Mouse (Mus musculus): ENCODE measurements around the gene Btg1.

The Btg1 gene

DNA sequence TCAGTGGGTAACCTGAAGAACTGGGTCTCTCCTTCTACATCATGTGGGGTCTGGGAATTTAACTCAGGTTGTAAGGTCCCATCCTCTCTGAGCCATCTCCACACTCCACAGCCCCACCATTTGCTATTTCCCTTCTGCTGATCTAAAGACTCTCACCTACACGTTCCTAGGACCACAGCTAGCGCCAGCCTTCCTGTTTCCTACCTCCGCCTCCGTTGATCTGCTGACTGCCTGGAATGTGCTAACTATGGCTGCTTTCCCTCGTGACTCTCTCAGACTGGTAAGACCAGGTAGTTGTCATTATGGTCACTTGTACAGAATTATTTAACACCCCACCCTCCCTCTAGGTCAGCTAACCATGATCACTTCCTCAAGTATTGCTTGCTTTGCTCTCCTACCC lies 13.3 kb downstream of the Btg1 start:
- DNase-seq (ENCODE audit: extremely low spot score, low spot score) = no peak

- no peak for DNase-seq (ENCODE audit: extremely low spot score, low spot score)
Observed at GRCm38 (mm10) chr10:96631066-96631711, 14.4 kb downstream of the Btg1 start.

DNA sequence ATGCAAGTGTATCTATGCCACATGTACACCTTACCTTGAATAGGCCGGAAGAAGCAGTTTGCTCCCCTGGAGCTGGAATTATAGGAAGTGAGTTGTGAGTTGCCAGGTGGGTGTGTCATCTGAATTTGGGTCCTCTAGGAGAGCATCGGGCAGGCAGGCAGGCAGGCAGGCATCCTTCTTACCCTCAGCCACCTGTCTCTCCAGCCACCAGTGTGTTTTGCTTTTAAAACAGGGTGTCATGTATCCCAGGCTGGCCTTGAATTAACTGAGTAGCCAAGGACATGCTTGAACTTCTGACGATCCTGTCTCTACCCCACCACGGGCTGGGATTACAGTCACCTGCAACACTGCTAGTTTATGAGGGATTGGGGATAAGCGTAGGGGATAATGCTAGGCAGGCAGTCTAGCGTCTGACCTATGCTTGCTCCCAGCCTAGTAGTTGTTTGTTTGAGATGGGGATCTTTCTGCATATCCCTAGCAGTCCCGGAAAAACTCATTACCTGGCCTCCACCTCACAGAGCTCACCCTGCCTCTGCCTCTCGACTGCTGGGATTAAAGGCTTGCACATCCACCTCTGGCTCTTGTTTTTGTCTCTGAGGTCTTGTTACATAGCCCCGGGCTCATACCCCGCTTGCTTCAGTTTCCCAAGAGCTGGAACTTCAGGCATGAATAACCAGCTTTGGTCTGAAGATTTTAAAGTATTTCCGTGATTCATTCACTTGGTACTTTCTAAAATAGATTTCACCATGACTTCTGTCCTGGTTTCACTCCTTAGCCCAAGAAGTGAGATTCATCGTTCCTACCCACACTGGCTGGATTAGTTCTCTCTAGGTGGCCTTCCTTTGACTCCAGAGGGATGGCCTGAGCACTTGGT lies 15.7 kb downstream of the Btg1 start:
- no peak for DNase-seq (ENCODE audit: extremely low spot score, low spot score)

DNA sequence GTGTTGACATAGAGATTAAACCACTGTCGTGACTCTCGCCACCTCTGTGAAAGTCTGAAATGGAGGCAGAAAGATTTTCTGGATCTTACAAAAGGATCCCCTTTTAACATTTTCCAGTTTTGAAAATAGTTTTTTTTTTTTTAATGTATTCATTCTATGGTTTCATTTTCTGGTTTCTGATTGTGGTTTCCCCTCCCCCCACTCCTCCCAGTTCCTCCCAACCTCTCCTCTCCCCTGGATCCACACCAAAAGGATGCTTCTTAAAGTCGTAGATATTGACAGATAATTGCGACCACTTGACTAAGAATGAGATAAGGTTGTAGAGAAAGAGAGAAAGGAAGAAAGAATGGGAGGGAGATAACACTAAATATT lies 16.3 kb downstream of the Btg1 start:
- DNase-seq (ENCODE audit: extremely low spot score, low spot score) = no peak

GRCm38 (mm10) chr10:96635472-96635871 lies 18.7 kb downstream of the Btg1 start:
- DNase-seq (ENCODE audit: extremely low spot score, low spot score) = no peak

DNA sequence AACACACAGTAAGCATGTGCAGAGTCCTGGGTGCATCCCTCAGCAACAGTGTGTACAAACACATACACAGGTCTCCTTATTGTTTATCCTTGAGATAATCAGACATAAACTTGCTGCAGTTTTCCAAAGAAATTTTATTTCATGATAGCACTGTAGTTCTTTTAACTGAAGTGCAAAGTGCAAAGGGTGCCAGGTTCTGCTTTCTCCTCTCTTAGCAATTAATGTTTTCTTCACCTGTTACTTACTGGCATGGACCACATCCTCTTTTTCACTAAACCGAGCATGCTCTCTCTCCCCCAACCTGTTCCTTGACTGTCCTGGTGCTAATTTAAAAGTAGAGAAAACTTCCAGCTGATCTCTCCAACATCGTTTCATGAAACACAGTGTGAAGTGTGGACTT lies 21.7 kb downstream of the Btg1 start:
- no peak for DNase-seq (ENCODE audit: extremely low spot score, low spot score)

GRCm38 (mm10) chr10:96642014-96642413 lies 25.2 kb downstream of the Btg1 start:
- DNase-seq (ENCODE audit: extremely low spot score, low spot score) = no peak

DNA sequence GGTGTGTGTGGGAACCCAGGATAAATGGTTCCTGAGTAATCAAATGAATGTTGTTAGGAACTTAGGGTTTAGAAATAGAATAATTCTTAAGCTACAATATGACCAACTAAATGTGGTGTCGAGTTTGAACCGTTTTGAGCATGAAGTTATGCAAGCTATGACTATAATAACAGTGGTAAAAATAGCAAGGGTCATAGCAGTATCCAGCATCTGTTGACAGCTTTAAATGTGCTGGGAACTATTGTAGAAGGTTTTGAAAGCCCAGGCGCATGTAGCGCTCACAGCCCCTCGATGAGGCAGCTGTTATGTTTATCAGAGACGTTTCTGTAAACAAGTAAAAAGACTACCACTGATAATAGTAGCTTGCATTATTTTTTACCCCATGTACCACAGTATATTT lies 25.9 kb downstream of the Btg1 start:
- no peak for DNase-seq (ENCODE audit: extremely low spot score, low spot score)

DNA sequence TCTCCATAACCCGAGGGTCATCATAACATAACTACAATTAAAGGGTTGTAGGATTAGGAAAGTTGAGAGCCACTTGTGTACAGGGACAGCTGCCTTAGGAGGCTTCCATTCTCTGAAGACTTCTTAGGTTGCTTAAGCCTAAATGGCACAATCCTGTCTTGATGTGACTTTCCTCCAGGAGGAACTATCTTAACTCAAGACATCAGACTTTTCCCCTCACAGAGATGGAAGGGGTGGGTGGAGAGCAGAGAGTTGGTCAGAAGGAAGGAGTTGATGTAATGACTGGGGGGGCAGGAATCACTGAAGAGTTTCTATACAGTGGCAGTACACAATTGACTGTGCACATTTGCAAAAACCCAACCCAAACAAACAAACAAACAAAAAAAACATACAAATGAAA lies 28.4 kb downstream of the Btg1 start:
- DNase-seq (ENCODE audit: extremely low spot score, low spot score) = no peak

DNA sequence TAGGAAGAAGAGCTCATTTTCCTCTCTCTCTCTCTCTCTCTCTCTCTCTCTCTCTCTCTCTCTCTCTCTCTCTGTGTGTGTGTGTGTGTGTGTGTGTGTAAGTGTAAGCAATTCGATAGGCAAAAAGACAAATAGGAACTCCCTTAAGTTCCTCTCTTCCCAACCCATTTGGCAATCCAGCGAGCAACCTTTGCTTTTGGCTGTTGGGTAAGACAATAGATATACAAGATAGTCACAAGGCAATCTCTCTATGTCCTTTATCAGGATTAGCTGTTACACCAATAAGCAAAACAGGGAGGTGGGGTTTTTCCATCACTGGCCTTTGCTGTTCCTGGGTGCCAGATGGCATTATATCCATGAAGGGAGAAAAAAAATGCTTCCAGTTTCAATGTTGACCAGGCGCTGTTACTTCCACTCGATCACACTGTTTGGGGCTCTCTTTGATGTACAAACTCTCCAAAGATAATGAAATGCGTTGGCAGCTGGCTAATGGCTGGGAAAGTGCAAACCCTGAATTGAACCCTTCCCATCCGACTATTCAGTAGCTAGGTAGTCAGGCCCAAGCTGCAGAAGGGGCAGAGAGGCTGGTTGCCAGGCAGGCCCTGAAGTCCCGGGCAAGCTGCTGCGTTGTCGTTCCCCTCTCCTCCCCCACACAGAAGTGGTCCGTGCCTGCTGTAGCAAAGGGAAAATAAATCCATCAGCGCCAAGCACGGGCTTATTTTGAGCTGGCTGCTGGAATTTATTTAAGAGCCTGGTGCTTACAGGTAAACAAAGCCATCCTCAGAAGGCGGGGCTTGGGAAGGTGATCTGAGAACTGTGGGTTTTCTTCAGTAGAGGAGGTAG lies 29.4 kb downstream of the Btg1 start:
- peak; percentile 66 for DNase-seq (ENCODE audit: extremely low spot score, low spot score)

- no peak for DNase-seq (ENCODE audit: extremely low spot score, low spot score)
Observed at GRCm38 (mm10) chr10:96646867-96647462, 30.2 kb downstream of the Btg1 start.

DNA sequence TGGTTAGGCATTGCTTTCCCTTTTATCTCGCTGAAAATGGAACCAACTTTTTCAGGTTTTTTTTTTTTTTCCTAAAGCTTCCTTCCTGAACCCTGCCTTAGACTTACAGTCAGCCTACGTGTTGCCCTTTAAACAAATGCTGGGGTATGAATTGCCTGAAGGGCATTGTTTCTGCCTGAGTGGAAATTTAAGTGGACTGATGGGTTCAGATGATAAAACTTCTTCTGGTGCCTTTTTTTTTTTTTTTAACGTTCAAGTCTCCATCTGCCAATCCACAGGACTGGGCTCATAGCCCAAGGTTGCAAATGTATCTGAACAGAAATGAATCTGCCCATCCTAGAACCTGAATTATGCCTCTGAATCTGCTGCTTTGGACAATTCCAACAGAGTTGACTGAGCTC lies 31.4 kb downstream of the Btg1 start:
- no peak for DNase-seq (ENCODE audit: extremely low spot score, low spot score)

DNA sequence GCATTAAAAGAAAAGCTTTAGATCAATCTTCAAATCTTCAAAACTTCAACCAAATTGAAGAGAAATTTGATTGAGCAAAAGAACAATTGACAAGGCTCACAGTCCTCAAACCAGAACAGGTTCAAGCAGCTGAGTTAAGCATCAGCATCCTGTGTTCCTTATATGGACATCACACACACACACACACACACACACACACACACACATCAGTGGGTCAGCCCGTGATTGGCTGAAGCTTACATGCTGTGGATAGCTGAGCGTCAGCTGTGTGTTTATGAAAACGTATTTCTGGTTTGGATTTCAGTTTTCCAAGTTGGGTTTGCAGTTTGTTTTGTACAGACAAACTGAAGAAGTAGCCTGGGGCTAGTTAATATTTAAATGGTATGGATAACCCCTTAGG lies 32.7 kb downstream of the Btg1 start:
- DNase-seq (ENCODE audit: extremely low spot score, low spot score) = no peak

- DNase-seq (ENCODE audit: extremely low spot score, low spot score) = no peak
Observed at GRCm38 (mm10) chr10:96652372-96652771, 35.6 kb downstream of the Btg1 start.

- no peak for DNase-seq (ENCODE audit: extremely low spot score, low spot score)
Observed at GRCm38 (mm10) chr10:96653030-96653429, 36.2 kb downstream of the Btg1 start.

GRCm38 (mm10) chr10:96654079-96654478 lies 37.3 kb downstream of the Btg1 start:
- no peak for DNase-seq (ENCODE audit: extremely low spot score, low spot score)

- DNase-seq (ENCODE audit: extremely low spot score, low spot score) = no peak
Observed at GRCm38 (mm10) chr10:96654576-96654975, 37.8 kb downstream of the Btg1 start.

- no peak for DNase-seq (ENCODE audit: extremely low spot score, low spot score)
Observed at GRCm38 (mm10) chr10:96655066-96655465, 38.3 kb downstream of the Btg1 start.

DNA sequence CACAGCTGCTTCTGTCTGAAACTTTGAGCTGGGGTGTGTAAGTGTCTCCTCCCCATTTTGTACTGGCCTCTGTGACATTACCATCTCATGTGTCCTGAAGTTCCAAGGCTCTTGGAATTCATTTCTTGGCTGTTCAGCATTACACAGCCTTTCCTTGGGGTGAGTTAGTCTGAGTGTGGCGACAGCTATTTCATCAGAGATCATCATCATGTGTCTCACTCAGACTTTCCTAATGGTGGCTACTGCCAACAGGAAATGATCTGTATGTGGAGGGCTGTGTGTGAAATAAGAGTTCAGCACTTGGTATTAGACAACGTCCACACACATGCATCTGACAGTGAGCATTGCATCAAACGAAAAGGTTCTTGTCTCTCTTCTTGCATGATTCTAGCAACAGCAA lies 39.4 kb downstream of the Btg1 start:
- DNase-seq (ENCODE audit: extremely low spot score, low spot score) = no peak

DNA sequence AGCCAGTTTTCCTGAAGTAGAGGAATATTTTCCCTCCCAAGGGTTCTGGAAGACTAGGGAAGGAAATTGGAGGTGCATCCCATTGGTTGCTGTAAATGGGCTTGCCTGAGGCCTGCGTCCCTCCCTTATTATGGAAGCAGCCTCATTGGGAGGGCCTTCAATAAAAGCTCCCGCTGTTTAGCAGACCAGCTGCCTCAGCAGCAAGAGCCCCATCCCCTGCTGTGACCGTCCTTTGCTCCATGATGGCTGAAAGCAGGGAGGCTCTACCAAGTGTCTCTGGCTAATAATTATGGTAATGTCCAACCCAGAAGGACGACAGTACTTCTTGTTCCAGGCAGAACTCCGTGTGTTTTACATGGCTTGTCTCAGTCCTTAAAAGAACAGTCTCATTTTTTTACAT lies 42.1 kb downstream of the Btg1 start:
- DNase-seq (ENCODE audit: extremely low spot score, low spot score) = no peak

- no peak for DNase-seq (ENCODE audit: extremely low spot score, low spot score)
Observed at GRCm38 (mm10) chr10:96660280-96660985, 43.6 kb downstream of the Btg1 start.

Data from neural tube, embryonic 10.5 days (tissue).